Mouse (Mus musculus): ENCODE data around the gene Me1.

DNA sequence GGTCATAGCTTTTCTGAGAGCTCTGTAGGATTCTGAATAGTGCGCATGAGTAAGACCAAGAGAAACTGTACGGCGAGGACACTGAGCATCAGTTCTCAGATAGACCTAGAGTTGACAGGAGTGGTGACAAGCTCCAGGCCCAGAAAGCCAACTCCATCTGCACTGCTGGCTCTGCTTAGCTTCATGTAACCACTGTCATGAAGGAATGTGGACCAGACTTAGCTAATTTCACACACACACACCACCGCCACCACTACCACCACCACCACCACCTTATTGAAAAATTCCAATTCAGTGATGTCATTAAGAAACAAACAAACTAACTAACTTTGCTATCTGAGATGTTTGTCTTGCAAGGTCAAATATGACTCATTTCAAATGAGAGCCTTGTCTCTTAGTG, 41.2 kb upstream of the Me1 start:
- no peak for TF ChIP-seq CTCF (conservative IDR thresholded peaks at IDR 0.05; ENCODE audit: low read length)
- TF ChIP-seq NANOG (IDR thresholded peaks at IDR 0.05; ENCODE audit: borderline replicate concordance, low read length) = no peak
- no peak for TF ChIP-seq POU5F1 (IDR thresholded peaks at IDR 0.05; ENCODE audit: borderline replicate concordance, low read length)
